Mouse (Mus musculus) gastrocnemius, adult 18-20 months (tissue): Measurements from ENCODE around the gene Cpsf3. TPM values are rescaled to one million over a fixed set of nuclear protein-coding genes. Genes with fewer than 3 reads are reported as not detected.

Source experiments
- DNase-seq: peaks from one replicate; pipeline ENCODE4 v3.0.0; 2021; ENCODE audit warnings: low spot score
- total RNA-seq, 2 experiments: library from RNA; stranded (reverse); gene quantifications; 2 replicates each; pipeline ENCODE4 v1.2.3; 2021

Gene Cpsf3
- total RNA-seq, 2 experiments from 2014 or later: 16.5 to 18.6 TPM

- no peak for DNase-seq
Observed at GRCm38 (mm10) chr12:21288716-21289395, 3.7 kb downstream of the Cpsf3 start.

DNA sequence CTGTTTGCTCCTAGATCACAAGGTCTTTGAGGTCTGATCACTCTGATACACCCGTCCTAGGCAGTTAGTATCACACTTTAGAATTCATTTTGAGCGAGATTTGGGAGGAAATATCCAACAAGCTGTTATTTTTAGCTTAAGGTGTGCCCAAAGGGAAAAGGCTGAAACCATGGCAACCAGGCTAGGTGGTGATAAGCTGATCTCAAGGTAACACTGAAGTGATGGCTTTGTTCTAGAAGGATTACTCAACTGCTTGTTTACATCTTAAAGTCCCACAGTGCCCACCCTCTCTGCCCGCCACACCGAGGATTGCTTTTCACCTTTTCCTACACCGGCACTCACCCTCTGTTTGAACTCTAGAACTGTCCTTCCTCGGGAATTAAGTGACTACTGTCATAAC lies 4.5 kb downstream of the Cpsf3 start:
- no peak for DNase-seq

DNA sequence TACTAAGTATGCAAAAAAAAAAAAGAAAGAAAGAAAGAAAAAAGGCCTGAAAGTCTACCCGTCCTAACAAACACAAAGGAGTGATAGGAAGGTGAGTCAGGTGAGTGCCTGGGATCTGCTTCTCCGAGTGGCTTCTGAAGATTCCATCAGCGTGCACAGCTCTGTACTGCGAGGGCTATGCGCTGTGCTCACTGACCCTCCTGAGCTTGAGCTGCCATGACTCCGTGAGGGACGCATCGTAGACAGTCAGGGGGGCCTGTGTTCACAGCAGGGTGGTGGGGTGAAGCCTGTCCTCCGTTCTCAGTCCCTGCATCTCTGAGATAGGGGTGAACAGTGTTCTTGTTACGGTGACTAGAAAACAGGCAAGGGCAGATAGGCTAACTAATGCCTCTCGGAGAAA lies 13.7 kb downstream of the Cpsf3 start:
- DNase-seq: no peak

- DNase-seq: no peak
Observed at GRCm38 (mm10) chr12:21301324-21301723, 16.1 kb downstream of the Cpsf3 start.

- no peak for DNase-seq
Observed at GRCm38 (mm10) chr12:21301932-21302331, 16.7 kb downstream of the Cpsf3 start.

GRCm38 (mm10) chr12:21302361-21302783 lies 17.2 kb downstream of the Cpsf3 start:
- DNase-seq: no peak

DNA sequence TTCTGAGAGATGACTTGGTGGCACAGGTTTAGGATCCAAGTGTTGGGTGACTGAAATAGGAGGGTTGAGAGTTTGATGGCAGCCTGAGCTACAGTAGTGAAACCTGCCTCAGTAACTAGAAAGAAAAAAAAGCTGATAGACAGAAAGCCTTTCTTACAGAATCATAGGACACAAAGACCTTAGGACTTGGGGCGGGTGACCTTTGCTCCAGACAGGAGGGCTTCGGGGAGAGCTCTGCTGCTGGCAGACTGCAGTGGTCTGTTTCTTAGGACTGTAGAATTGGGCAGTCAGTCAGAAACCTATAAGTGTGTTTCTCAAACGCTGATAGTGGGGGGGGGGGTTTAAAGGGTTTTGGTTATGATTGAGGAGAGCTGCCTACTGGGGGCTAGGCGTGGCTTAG lies 20.6 kb downstream of the Cpsf3 start:
- no peak for DNase-seq

DNA sequence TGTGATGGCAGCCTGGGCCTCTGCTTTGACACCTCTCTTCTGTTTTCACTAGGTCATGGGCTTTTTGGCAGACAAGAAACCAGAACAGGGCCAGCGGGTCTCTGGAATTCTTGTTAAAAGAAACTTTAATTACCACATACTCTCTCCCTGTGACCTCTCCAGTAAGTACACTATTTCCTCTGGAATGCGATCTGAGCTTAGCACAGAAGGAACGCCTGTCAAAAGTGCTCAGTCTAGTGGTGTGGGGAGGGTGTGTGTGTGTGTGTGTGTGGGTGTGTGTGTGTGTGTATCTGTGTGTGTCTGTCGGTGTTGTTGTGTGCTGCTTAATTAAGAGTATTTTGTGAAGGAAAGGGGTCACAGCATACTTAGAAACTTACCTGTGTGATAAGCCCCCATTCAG lies 21.5 kb downstream of the Cpsf3 start:
- DNase-seq: no peak

DNA sequence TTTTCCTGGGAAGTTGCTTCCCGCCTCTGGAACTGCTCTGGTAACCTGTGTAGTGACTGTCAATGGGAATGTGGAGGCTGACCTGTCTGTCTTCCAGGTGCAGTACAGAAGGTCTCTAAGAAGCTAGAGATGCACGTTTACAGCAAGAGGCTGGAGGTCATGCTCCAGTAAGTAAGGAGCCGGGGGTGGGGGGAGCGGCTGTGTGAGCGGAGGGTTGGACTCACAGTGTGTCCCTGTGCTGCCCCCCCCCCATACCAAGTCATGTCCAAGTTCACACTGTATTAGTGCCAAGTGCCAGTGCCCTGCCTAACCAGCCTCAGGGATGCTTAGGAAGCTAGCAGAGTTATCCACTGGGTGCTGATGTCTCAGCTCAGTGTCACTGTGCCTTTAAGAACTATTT lies 27.0 kb downstream of the Cpsf3 start:
- DNase-seq: no peak

DNA sequence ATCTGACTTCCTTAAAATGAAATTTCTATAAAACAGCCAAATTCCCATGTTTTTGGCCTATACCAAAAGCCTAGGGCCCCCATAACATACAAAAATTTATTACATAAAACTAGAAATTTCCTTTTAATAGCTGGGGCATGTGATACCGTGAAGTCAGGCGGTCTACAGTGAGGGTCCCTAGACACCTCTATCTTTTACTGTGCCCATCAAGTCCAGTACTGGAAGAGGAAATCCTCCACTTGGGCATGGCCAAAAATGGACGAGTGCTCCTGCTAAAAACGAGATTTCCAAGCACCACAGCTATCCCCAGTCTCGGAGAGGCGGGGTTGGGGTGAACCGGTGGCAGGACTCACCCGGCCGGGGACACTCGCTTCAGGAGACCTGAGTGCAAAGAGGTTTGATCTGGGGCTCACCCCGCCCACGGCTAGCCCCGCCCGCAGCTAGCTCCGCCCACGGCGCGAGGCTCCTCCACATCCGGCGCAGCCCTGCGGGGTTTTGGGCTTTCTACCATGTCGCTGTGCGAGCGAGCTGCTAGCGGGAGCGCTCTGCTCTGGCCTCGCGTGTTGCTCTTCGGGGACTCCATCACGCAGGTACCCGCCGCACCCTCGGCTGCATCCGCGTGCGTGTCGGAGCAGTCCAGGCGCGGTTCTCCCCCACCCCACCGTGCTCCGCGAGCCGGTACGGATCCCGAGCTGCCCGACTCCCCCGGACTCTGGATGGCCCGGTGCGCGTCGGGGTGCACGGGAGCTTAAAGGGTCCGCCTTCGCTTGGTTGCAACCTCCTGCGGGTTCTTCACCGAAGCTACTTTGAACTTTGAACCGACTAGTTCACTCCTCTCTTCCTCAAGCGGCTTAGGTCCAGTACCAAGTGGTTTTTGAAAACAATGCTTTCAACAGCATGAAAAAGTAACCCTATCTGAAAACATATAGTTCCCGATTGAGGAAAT lies 31.0 kb downstream of the Cpsf3 start, which contains the start of gene Iah1:
Gene Iah1 (plus strand): TSS at position 467 of the 946 bp plus-strand sequence.
- peak; percentile 79 for DNase-seq

GRCm38 (mm10) chr12:21316869-21317265 lies 31.7 kb downstream of the Cpsf3 start:
- peak; percentile 54 for DNase-seq

GRCm38 (mm10) chr12:21318143-21318895 lies 33.1 kb downstream of the Cpsf3 start:
- DNase-seq: peak; percentile 53

DNA sequence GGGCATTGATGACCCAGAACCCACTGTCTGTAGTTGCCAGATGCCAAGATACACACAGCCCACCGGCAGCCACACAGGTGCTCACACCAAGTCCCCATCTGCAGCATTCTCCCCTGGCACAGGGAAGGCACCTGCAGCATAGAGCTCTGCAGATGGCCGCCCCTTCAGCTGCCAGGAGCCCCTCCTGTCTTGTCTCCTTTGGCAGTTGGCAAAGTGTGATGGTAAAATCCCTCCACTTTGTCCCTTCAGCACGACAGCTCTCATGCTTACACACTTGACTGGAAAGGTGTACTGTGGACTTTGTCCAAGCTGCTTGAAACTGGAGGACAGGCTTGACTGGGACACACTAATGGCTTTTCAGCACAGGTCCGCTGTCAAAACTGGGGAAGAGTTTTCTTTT lies 35.1 kb downstream of the Cpsf3 start:
- DNase-seq: no peak

GRCm38 (mm10) chr12:21321170-21321569 lies 36.0 kb downstream of the Cpsf3 start:
- no peak for DNase-seq

DNA sequence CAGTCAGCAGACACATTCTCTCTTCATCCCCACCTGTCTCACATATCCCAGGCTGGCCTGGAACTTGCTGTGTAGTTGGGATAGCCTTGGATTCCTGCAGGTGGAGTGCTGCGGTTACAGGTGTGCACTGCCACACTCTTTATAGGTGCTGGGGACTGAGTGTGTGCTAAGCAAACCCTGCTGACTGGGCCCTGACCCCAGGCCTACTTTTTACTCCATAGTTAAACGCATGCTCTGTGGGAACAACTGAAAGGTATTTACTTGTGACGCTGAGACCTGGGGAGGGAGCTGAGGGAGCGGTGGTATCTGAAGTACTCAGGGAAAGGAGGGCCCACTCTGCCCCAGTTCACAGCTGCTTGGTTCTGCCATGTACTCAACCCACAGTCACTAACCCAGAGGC lies 37.1 kb downstream of the Cpsf3 start:
- DNase-seq: no peak

DNA sequence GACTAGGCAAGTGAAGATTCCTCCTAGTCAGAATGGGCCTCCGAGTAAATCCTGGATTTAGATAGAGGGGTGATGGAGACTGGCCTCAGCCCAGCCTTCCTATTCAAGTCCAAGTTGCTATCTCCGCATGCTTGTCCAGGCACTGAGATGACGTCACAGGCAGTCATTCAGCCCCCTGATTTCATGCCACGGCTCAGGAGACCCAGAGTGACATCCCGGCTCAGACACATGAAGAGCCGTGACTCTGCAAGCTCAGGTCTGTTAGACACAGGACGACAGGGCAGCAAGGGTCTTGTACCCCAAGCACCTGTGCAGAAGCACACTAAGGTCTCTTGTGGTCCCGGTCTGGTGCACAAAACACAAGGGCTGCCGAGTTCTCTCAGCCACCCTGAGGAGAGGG lies 37.7 kb downstream of the Cpsf3 start:
- no peak for DNase-seq

GRCm38 (mm10) chr12:21324101-21324500 lies 38.9 kb downstream of the Cpsf3 start:
- DNase-seq: no peak

GRCm38 (mm10) chr12:21325266-21325665 lies 40.1 kb downstream of the Cpsf3 start:
- DNase-seq: no peak

- DNase-seq: peak; percentile 60
Observed at GRCm38 (mm10) chr12:21326325-21326724, 41.1 kb downstream of the Cpsf3 start.

DNA sequence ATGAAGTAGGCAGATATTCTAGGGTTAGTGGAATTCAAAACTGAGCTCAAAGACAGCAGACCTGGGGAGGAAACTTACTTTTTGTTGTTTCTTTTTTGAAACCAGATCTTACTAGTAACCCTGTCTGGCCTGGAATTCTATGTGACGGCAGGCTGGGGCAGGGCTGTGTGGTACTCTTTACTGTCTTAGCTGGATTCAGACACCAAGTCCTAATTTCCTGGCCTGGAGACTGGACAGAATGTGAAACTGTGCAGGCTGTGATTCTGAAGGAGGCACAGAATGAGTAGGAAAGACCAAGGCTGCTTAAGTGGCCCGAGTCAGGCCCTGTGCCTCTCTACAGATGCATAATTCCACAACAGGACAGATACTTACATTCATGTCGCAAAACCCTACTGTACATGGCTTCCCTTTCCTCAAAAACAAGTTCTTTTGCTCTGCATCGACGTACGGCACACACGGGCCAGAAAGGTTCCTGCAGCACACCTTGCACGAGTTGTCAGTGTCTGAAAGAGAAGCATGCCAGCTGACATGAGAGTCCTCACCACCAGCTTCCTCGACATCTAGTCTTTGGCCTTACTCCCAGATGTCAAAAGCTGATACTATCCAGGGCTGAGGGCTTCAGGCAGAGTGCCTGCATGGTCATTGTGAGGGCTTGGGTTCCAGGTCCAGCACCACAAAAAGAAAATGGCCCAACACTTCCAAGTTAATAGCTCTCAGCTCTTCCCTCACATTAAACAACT lies 44.6 kb downstream of the Cpsf3 start:
- no peak for DNase-seq

DNA sequence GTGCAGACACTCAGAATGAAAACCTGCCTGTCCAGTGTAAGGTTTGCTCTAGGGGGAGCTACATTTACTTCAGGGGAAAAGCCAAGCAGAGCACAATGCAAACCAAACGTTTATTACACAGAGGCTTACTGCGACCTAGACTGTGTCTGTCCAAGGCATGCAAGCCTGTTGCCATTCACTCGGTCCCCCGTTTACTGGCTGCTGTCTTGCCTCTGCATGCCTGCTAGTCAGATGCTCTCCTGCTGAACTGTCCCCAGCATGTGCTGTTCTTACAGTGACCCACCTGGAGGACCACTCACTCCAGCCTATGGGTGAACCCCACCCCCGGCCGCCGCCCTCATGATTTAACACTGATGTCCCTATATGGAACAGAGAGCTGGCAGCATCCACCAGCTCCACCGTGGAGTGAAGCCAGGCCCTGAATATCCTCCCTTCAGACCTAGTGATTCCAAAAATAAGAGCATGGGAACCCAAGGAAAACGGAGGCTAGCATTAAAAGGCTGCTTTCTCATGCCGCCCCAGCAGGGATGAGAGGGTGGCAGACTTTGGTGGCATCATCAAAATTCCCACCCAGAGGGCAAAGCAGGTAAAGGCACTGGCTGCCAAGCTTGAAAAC lies 45.9 kb downstream of the Cpsf3 start:
- DNase-seq: no peak
